Mouse (Mus musculus) liver, embryonic 14.5 days (tissue): ENCODE data around the gene Defb25. TPM values are rescaled to one million over a fixed set of nuclear protein-coding genes. Genes with fewer than 3 reads are reported as not detected.
A peak's percentile ranks its signal among the peaks of the same experiment; 100 is the strongest.

Experiments
- ATAC-seq: fragments of 200-750 bp; cut with Nextera tagmentation; 2 replicates; pipeline ENCODE4 v1.8.0; 2017; ENCODE audit warnings: moderate number of reproducible peaks, mild to moderate bottlenecking, moderate library complexity; ENCODE audit not compliant: insufficient read depth
- DNase-seq, 3 experiments: peaks; one replicate each; pipeline ENCODE4 v3.0.0-alpha.2; 2012 to 2013; ENCODE audit warnings: low read depth in 3 of 3, low spot score in 3 of 3
- H3K27ac ChIP-seq: fragments of 300-500 bp; sonication (generic); 2 replicates; pipeline ENCODE4 v1.5.1; 2014; ENCODE audit warnings: moderate library complexity, mild to moderate bottlenecking, control low read depth, inconsistent platforms
- H3K27me3 ChIP-seq: fragments of 300-500 bp; sonication (generic); 2 replicates; pipeline ENCODE4 v1.6.1; 2014; ENCODE audit warnings: mild to moderate bottlenecking, low read length, moderate library complexity; ENCODE audit not compliant: control insufficient read depth, insufficient read depth
- H3K36me3 ChIP-seq: fragments of 300-500 bp; sonication (generic); replicated peaks from 2 replicates; pipeline ENCODE4 v1.6.1; 2014; ENCODE audit warnings: low read depth; ENCODE audit not compliant: control insufficient read depth, insufficient read depth
- H3K4me1 ChIP-seq, 2 experiments: fragments of 200-500 bp in 1 of 2; fragments of 300-500 bp in 1 of 2; sonication (generic) in 1 of 2; replicated peaks; 2 replicates each; pipeline ENCODE4 v1.6.1; 2012 to 2014; ENCODE audit warnings: antibody characterized with exemption in 1 of 2, inconsistent platforms in 1 of 2, low read length in 1 of 2; ENCODE audit not compliant: control insufficient read depth in 2 of 2, insufficient read depth in 2 of 2
- H3K4me2 ChIP-seq: fragments of 300-500 bp; sonication (generic); 2 replicates; pipeline ENCODE4 v1.6.1; 2014; ENCODE audit warnings: low read depth, mild to moderate bottlenecking, control low read depth, moderate library complexity
- H3K4me3 ChIP-seq, 2 experiments: fragments of 200-500 bp in 1 of 2; fragments of 300-500 bp in 1 of 2; sonication (generic) in 1 of 2; 2 replicates each; pipeline ENCODE4 v1.5.1; 2012 to 2014; ENCODE audit warnings: low read depth in 2 of 2, low read length in 2 of 2, mild to moderate bottlenecking in 2 of 2, control low read depth in 1 of 2, inconsistent platforms in 1 of 2, moderate library complexity in 1 of 2; ENCODE audit not compliant: insufficient read depth in 1 of 2
- H3K9ac ChIP-seq: fragments of 300-500 bp; sonication (generic); replicated peaks from 2 replicates; pipeline ENCODE4 v1.6.1; 2014; ENCODE audit warnings: mild to moderate bottlenecking, control low read depth, moderate library complexity
- H3K9me3 ChIP-seq: fragments of 300-500 bp; sonication (generic); 2 replicates; pipeline ENCODE4 v1.6.1; 2016; ENCODE audit warnings: low read length, mixed read lengths; ENCODE audit not compliant: control insufficient read depth
- CTCF ChIP-seq: IDR thresholded peaks from 2 replicates; pipeline ENCODE4 v1.5.1; 2016; ENCODE audit warnings: antibody characterized with exemption, low read depth, control low read depth
- EP300 ChIP-seq: IDR thresholded peaks from 2 replicates; pipeline ENCODE4 v1.6.1; 2016; ENCODE audit warnings: antibody characterized with exemption, low read depth
- WGBS: fragments of 180-500 bp; shearing (Covaris S2); extraction: QIAGEN DNeasy Blood & Tissue Kit; methylation state at CpG from one replicate; pipeline ENCODE4 v1.1.7; 2014; ENCODE audit not compliant: insufficient replicate concordance; 5-methylcytosine and 5-hydroxymethylcytosine counted together
- polyA plus RNA-seq, 2 experiments: library from polyadenylated mRNA; depleted of rRNA in 1 of 2; stranded (reverse) in 1 of 2; unstranded in 1 of 2; fragments of >200 nt; fragmentation: Nextera tagmentation in 1 of 2; extraction: Ambion mirVana in 1 of 2; gene quantifications; 2 replicates each; pipeline versions ENCODE4 v1.2.1 to v1.2.3; 2012 to 2014

Gene Defb25
- polyA plus RNA-seq, 2 experiments = not detected

GRCm38 (mm10) chr2:152599299-152599698 is 23.6 kb downstream of the Defb25 start, which contains the start of gene Defb45:
TSS of gene Defb45 (minus strand) at chr2:152599399.
- no peaks in the 10 kb centered on the region for H3K9me3 ChIP-seq
- TF ChIP-seq EP300 = no peak
- no peak for TF ChIP-seq CTCF
- H3K27me3 ChIP-seq = no peaks in the 10 kb centered on the region
- no peak within 1 kb of the TSS for H3K27ac ChIP-seq
- H3K4me3 ChIP-seq = no peak within 1 kb of the TSS
- H3K36me3 ChIP-seq = no peaks in the 10 kb centered on the region
- no peak for DNase-seq
- ATAC-seq = no peak
- no peak within 1 kb of the TSS for H3K9ac ChIP-seq
- WGBS = 46% methylated on average over 7 of the region's 7 CpGs
- no peak within 1 kb of the TSS for H3K4me2 ChIP-seq
- no peaks in the 10 kb centered on the region for H3K4me1 ChIP-seq

GRCm38 (mm10) chr2:152589021-152589420 is 33.8 kb downstream of the Defb25 start:
- ATAC-seq = no peak
- Histone ChIP-seq H3K27me3 (no peaks in the 10 kb centered on the region), H3K4me1 (no peaks in the 10 kb centered on the region), H3K4me3 (no peak overlapping the region), H3K27ac (no peak overlapping the region), H3K9me3 (no peaks in the 10 kb centered on the region), H3K36me3 (no peaks in the 10 kb centered on the region), H3K4me2 (no peak overlapping the region), H3K9ac (no peak overlapping the region)
- WGBS = 40% methylated on average over 6 of the region's 6 CpGs
- DNase-seq = no peak
- TF ChIP-seq EP300 (no peak), CTCF (no peak)

GRCm38 (mm10) chr2:152588450-152588849 is 34.4 kb downstream of the Defb25 start:
- H3K36me3 ChIP-seq = no peaks in the 10 kb centered on the region
- H3K27me3 ChIP-seq = no peaks in the 10 kb centered on the region
- no peak overlapping the region for H3K27ac ChIP-seq
- ATAC-seq (no peak), DNase-seq (no peak)
- H3K4me1 ChIP-seq = no peaks in the 10 kb centered on the region
- 41% methylated on average over 2 of the region's 2 CpGs for WGBS
- no peak overlapping the region for H3K9ac ChIP-seq
- no peak overlapping the region for H3K4me2 ChIP-seq
- H3K4me3 ChIP-seq = no peak overlapping the region
- no peaks in the 10 kb centered on the region for H3K9me3 ChIP-seq
- TF ChIP-seq EP300 (no peak), CTCF (no peak)

- no peak overlapping the region for H3K4me2 ChIP-seq
- H3K4me3 ChIP-seq = no peak overlapping the region
- no peaks in the 10 kb centered on the region for H3K9me3 ChIP-seq
- DNase-seq (no peak), ATAC-seq (no peak)
- H3K36me3 ChIP-seq = no peaks in the 10 kb centered on the region
- H3K4me1 ChIP-seq = no peaks in the 10 kb centered on the region
- peak; percentile 39 for TF ChIP-seq CTCF
- TF ChIP-seq EP300 = no peak
- no peak overlapping the region for H3K27ac ChIP-seq
- H3K27me3 ChIP-seq = no peaks in the 10 kb centered on the region
- H3K9ac ChIP-seq = no peak overlapping the region
- WGBS = 47% methylated on average over 4 of the region's 4 CpGs
Measured at GRCm38 (mm10) chr2:152586926-152587560, 35.8 kb downstream of the Defb25 start.

GRCm38 (mm10) chr2:152580612-152581011 is 42.2 kb downstream of the Defb25 start:
- no peak overlapping the region for H3K4me2 ChIP-seq

More at GRCm38 (mm10) chr2:152580612-152581011, 42.2 kb downstream of the Defb25 start:
- Histone ChIP-seq H3K9ac (no peak overlapping the region), H3K4me3 (no peak overlapping the region), H3K9me3 (no peaks in the 10 kb centered on the region), H3K4me1 (no peaks in the 10 kb centered on the region), H3K36me3 (no peaks in the 10 kb centered on the region), H3K27me3 (no peaks in the 10 kb centered on the region), H3K27ac (no peak overlapping the region)
- ATAC-seq = no peak
- 58% methylated on average over 11 of the region's 11 CpGs for WGBS
- TF ChIP-seq CTCF (no peak), EP300 (no peak)
- no peak for DNase-seq
